Mouse (Mus musculus): ENCODE measurements around the gene Zbtb32. TPM values are rescaled to one million over a fixed set of nuclear protein-coding genes. Genes with fewer than 3 reads are reported as not detected.

The Zbtb32 gene
- polyA plus RNA-seq, 1 experiment from 2014 or later = not detected

DNA sequence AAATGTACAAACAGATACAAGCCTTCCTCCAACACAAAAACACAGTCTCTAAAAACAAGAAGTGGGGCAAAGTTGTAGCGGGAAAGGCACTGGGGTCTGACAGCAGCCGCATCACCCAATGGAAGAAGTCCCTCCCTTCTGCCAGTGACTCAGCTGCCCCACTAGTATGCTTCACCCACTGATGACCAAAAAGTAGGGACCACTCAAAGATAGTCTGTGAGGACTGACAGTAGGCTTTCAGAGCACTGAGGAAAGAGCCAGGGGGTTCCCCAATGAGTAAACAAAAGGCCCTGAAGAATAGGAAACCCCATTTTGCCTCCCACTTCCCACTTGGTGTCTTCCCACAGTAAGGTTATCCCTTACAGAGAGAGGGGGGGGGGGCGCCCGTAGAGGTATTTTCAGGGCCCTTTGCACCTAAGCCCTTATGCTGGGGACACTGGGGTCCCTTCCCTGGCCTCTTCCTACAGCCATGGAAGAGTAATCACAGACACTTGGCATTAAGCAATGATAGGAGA is 4.1 kb downstream of the Zbtb32 start:
- no peaks in the 10 kb centered on the region for H3K36me3 ChIP-seq (ENCODE audit: control insufficient read depth, insufficient read depth, low read length)
- DNase-seq (ENCODE audit: low spot score) (no peak), ATAC-seq (ENCODE audit: insufficient read depth, low FRiP score, low TSS enrichment) (no peak)
- H3K27me3 ChIP-seq (ENCODE audit: control insufficient read depth, insufficient read depth, low read length) = no peaks in the 10 kb centered on the region
- peaks cover 3% of the 10 kb centered on the region; the same call in 1 of the 2 replicates for H3K4me1 ChIP-seq (ENCODE audit: control insufficient read depth, insufficient read depth, low read length)
- H3K9me3 ChIP-seq (ENCODE audit: control insufficient read depth, low read length) = no peaks in the 10 kb centered on the region
- H3K27ac ChIP-seq (ENCODE audit: low read depth, low read length) = no peak overlapping the region
- 64% methylated on average over 4 of the region's 4 CpGs for WGBS
- H3K4me3 ChIP-seq (ENCODE audit: low read depth, low read length) = no peak overlapping the region
- H3K4me2 ChIP-seq (ENCODE audit: low read depth) = no peak overlapping the region
- H3K9ac ChIP-seq (ENCODE audit: low read length) = no peak overlapping the region

DNA sequence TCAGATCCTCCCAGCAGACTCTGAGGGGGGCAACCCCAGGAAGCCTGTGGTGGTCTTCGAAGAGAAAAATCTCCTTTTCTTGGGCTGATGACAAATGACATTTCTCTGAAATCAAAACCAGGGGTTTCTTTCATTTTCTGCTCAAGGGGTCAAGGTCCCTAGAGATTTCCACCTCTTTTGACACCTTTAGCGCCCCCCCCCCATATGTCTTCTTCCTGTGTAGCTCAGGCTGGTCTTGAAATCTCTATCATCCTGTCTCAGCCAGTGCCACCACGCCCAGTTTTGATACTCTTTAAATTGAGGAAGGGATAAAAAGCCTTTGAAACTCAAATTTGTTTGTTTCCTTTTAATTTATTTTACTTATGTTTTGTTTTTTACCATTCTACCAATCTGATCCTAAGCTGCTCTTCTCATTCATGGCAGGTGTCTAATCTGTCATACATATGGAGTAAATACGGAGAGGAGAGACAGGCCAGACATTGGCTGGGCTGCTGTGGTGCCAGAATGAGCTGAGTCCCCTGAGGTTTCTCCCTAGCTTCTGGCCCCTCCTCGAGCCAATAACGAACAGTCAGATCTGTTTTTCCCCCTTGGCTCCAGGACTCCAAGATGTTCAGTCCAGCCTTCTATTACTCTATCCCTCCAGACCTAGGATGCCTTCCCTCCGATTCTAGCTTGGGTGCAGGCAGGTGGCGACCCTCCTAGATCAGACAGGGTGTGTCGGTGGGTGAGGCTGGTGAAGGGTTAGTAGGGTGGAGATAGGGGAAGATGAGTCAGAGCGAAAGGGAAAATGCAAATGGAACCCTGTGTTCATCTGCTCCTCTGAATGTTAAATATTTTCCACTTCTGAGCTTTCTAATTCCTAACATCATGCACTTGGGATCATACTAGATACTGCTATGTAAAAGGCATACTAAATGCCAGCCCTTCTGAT is 4.9 kb downstream of the Zbtb32 start:
- DNase-seq (ENCODE audit: low spot score) (no peak), ATAC-seq (ENCODE audit: insufficient read depth, low FRiP score, low TSS enrichment) (no peak)
- Histone ChIP-seq H3K4me1 (ENCODE audit: control insufficient read depth, insufficient read depth, low read length) (peaks cover 3% of the 10 kb centered on the region; the same call in 1 of the 2 replicates), H3K4me3 (ENCODE audit: low read depth, low read length) (no peak overlapping the region), H3K9me3 (ENCODE audit: control insufficient read depth, low read length) (no peaks in the 10 kb centered on the region), H3K27ac (ENCODE audit: low read depth, low read length) (no peak overlapping the region), H3K4me2 (ENCODE audit: low read depth) (no peak overlapping the region), H3K9ac (ENCODE audit: low read length) (no peak overlapping the region), H3K36me3 (ENCODE audit: control insufficient read depth, insufficient read depth, low read length) (no peaks in the 10 kb centered on the region), H3K27me3 (ENCODE audit: control insufficient read depth, insufficient read depth, low read length) (no peaks in the 10 kb centered on the region)
- 71% methylated on average over 10 of the region's 10 CpGs for WGBS

DNA sequence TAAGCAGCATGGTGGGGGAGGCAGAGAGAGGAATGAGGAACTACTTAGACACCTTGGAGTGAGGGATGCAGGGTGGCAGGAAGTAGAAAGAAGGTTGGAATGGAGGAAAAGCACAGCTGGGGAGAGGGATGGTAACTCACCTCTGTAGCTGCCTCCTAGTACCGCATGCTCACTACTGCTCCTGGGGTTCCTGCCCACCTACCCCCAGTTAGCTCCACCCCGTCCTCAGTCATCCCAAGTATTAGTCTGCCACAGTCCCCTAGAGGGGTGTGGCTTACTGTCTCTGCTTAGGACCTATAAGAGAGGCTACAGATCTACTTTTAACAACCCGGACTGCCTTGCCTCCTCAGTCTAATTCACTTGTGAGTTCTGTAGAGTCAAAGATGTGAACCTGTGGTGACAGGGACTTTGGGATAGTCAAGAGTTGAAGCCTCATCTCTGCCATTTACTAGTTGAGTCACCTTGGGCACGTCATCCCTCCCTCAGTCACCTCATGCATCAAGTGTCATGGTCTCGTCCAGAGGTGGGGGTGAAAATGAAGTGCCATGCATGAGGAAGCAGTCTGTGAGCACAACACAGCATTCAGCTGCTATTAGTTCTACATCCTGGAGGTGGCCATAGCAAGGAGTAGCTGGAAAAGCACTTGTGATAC is 5.8 kb downstream of the Zbtb32 start:
- Histone ChIP-seq H3K27ac (ENCODE audit: low read depth, low read length) (no peak overlapping the region), H3K9me3 (ENCODE audit: control insufficient read depth, low read length) (no peaks in the 10 kb centered on the region), H3K4me2 (ENCODE audit: low read depth) (no peak overlapping the region), H3K36me3 (ENCODE audit: control insufficient read depth, insufficient read depth, low read length) (no peaks in the 10 kb centered on the region), H3K9ac (ENCODE audit: low read length) (no peak overlapping the region), H3K4me1 (ENCODE audit: control insufficient read depth, insufficient read depth, low read length) (peaks cover 3% of the 10 kb centered on the region; the same call in 1 of the 2 replicates), H3K4me3 (ENCODE audit: low read depth, low read length) (no peak overlapping the region), H3K27me3 (ENCODE audit: control insufficient read depth, insufficient read depth, low read length) (no peaks in the 10 kb centered on the region)
- 58% methylated on average over 5 of the region's 5 CpGs for WGBS
- DNase-seq (ENCODE audit: low spot score) (no peak), ATAC-seq (ENCODE audit: insufficient read depth, low FRiP score, low TSS enrichment) (no peak)

DNA sequence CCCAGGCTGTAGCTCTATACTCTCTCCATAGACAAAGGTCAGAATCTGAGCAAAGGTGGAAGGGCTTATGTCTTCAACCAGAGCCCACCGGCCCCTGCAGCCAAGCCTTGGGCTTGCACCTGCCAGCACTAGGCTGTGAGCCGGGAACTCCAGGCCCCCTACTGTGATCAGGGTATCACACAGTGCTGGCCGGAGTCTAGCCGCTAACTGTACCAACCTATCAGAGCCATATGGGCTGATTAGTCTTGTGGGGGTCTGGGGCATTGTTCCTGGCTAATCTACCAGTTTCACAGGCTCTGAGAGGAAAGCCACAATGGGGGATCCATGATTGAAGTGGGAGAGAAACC is 7.1 kb downstream of the Zbtb32 start:
- Histone ChIP-seq H3K4me1 (ENCODE audit: control insufficient read depth, insufficient read depth, low read length) (peaks cover 13% of the 10 kb centered on the region), H3K36me3 (ENCODE audit: control insufficient read depth, insufficient read depth, low read length) (no peaks in the 10 kb centered on the region), H3K27ac (ENCODE audit: low read depth, low read length) (no peak overlapping the region), H3K27me3 (ENCODE audit: control insufficient read depth, insufficient read depth, low read length) (no peaks in the 10 kb centered on the region), H3K4me3 (ENCODE audit: low read depth, low read length) (no peak overlapping the region), H3K9me3 (ENCODE audit: control insufficient read depth, low read length) (no peaks in the 10 kb centered on the region), H3K4me2 (ENCODE audit: low read depth) (no peak overlapping the region), H3K9ac (ENCODE audit: low read length) (no peak overlapping the region; the same call in 1 of the 2 replicates)
- WGBS = 47% methylated on average over 4 of the region's 4 CpGs
- no peak for DNase-seq (ENCODE audit: low spot score)
- no peak for ATAC-seq (ENCODE audit: insufficient read depth, low FRiP score, low TSS enrichment)

DNA sequence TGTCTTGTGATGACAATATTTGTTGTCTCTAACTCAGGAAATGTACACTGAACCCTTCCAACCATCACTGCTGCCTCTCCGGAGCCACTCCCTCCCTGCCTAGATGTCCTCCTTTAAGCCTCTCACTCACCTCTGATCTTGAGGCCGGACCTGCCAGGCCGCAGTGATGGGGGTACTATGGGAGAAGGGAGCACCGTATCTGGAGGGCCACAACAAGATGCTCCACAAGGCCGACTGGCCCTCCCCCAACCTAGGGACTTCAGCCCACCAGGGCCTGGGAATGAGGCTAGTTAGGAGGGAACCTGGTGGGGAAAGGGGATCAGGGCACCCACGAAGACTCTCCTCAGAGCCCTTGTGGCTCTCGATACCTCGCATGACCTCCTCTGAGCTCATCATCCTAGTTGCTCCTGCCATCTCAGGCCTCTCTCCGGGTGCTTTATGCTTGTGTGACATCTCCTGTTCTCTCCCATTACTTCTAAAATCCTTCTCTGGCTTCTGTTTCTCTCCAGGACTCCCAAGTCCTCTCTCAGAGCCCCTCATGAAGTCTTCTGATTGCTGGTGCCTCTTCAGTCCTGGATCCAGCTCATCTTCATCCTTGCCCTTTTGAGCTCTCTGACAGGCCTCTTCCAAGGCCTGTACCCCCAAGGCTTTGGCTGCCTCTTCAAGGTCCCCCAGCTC is 7.6 kb downstream of the Zbtb32 start:
- ATAC-seq (ENCODE audit: insufficient read depth, low FRiP score, low TSS enrichment) = no peak
- Histone ChIP-seq H3K36me3 (ENCODE audit: control insufficient read depth, insufficient read depth, low read length) (0 out of 2 replicates have a peak, but pooled peaks cover 2% of the 10 kb centered on the region), H3K27me3 (ENCODE audit: control insufficient read depth, insufficient read depth, low read length) (no peaks in the 10 kb centered on the region), H3K9ac (ENCODE audit: low read length) (peak overlapping the region; percentile 37; the same call in 1 of the 2 replicates), H3K4me2 (ENCODE audit: low read depth) (no peak overlapping the region), H3K9me3 (ENCODE audit: control insufficient read depth, low read length) (no peaks in the 10 kb centered on the region), H3K4me1 (ENCODE audit: control insufficient read depth, insufficient read depth, low read length) (peaks cover 13% of the 10 kb centered on the region), H3K27ac (ENCODE audit: low read depth, low read length) (no peak overlapping the region), H3K4me3 (ENCODE audit: low read depth, low read length) (no peak overlapping the region)
- no peak for DNase-seq (ENCODE audit: low spot score)
- WGBS = 84% methylated on average over 9 of the region's 9 CpGs

- ATAC-seq (ENCODE audit: insufficient read depth, low FRiP score, low TSS enrichment) = peak; percentile 74
- H3K27me3 ChIP-seq (ENCODE audit: control insufficient read depth, insufficient read depth, low read length) = no peaks in the 10 kb centered on the region
- WGBS = 24% methylated on average over 40 of the region's 40 CpGs
Observed at GRCm38 (mm10) chr7:30589435-30590301, 9.0 kb downstream of the Zbtb32 start.

GRCm38 (mm10) chr7:30588676-30589434 is 9.9 kb downstream of the Zbtb32 start, which contains the start of gene Kmt2b:
TSS of gene Kmt2b (minus strand) at chr7:30588726.
- peak within 1 kb of the TSS; percentile 90 for H3K4me2 ChIP-seq (ENCODE audit: low read depth)
- no peaks in the 10 kb centered on the region for H3K9me3 ChIP-seq (ENCODE audit: control insufficient read depth, low read length)
- H3K36me3 ChIP-seq (ENCODE audit: control insufficient read depth, insufficient read depth, low read length) = peaks cover 15% of the 10 kb centered on the region; the same call in 1 of the 2 replicates
- DNase-seq (ENCODE audit: low spot score) = peak; percentile 98
- peak within 1 kb of the TSS; percentile 91 for H3K9ac ChIP-seq (ENCODE audit: low read length)
- WGBS = under 1% methylated on average over 42 of the region's 68 CpGs
- peaks cover 13% of the 10 kb centered on the region for H3K4me1 ChIP-seq (ENCODE audit: control insufficient read depth, insufficient read depth, low read length)
- H3K27ac ChIP-seq (ENCODE audit: low read depth, low read length) = peak within 1 kb of the TSS; percentile 84
- peak within 1 kb of the TSS; percentile 73 for H3K4me3 ChIP-seq (ENCODE audit: low read depth, low read length)
- peak; percentile 96 for ATAC-seq (ENCODE audit: insufficient read depth, low FRiP score, low TSS enrichment)
- no peaks in the 10 kb centered on the region for H3K27me3 ChIP-seq (ENCODE audit: control insufficient read depth, insufficient read depth, low read length)

More at GRCm38 (mm10) chr7:30589435-30590301, 9.0 kb downstream of the Zbtb32 start:
- H3K9ac ChIP-seq (ENCODE audit: low read length) = peak overlapping the region; percentile 56
- peak overlapping the region; percentile 90 for H3K4me2 ChIP-seq (ENCODE audit: low read depth)
- H3K4me1 ChIP-seq (ENCODE audit: control insufficient read depth, insufficient read depth, low read length) = peaks cover 13% of the 10 kb centered on the region
- H3K9me3 ChIP-seq (ENCODE audit: control insufficient read depth, low read length) = no peaks in the 10 kb centered on the region
- peak overlapping the region; percentile 73 for H3K4me3 ChIP-seq (ENCODE audit: low read depth, low read length)
- peak overlapping the region; percentile 84 for H3K27ac ChIP-seq (ENCODE audit: low read depth, low read length)
- peak; percentile 89 for DNase-seq (ENCODE audit: low spot score)
- peaks cover 10% of the 10 kb centered on the region; the same call in 1 of the 2 replicates for H3K36me3 ChIP-seq (ENCODE audit: control insufficient read depth, insufficient read depth, low read length)

Data from neural tube, embryonic 11.5 days (tissue).